Mouse (Mus musculus): ENCODE data around the gene Mtch2. TPM values are rescaled to one million over a fixed set of nuclear protein-coding genes. Genes with fewer than 3 reads are reported as not detected.

The Mtch2 gene
- polyA plus RNA-seq, 1 experiment from 2014 or later, result 209 TPM

- no peak for ATAC-seq (ENCODE audit: low FRiP score)
- Histone ChIP-seq H3K4me1 (no peaks in the 10 kb centered on the region), H3K9ac (no peak overlapping the region), H3K9me3 (replicated peaks) (no peaks in the 10 kb centered on the region), H3K36me3 (peaks cover 24% of the 10 kb centered on the region), H3K4me2 (replicated peaks) (no peak overlapping the region), H3K27ac (peak overlapping the region; percentile 48; the same call in 1 of the 2 replicates), H3K27me3 (no peaks in the 10 kb centered on the region), H3K4me3 (no peak overlapping the region)
- WGBS, result 52% methylated on average over 4 of the region's 4 CpGs
Measured at GRCm38 (mm10) chr2:90870136-90870601, 23.2 kb downstream of the Mtch2 start.

DNA sequence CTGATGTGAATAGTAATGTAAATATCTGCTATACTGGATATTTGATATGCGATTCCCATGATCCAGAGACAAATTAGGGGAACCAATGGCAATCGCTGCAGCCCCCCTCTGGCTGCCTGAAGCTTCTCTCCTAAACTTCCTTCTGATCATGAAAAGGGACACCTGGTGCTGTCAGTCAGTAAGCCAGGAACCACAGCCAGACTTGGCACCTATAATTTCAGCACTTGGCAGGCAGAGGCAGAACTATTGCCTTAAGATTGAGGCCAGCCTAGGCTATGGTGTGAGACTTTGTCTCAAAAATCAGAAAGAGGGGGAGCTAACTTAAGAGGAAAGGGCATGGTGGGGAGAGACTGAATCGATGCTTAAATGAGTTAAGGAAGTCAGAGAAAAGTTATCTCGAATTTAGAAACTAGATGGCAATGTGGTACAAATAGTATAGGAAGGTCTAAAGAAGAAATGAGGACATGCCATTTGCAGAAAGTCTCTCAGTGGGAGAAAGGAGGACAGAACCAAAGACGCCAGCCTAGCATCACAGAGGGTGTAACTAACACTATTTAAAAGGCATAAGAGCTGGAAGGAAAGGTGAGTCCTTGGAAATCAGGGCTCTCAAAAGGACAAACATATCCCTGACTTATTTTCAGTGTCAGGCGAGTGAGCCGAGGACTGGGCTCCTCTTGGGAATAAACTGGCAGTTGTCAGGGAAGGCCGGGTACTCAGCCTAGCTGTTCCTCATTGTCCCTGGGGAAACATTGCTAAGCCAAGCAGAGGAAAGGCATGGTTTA lies 24.4 kb downstream of the Mtch2 start:
- Histone ChIP-seq H3K36me3 (peaks cover 13% of the 10 kb centered on the region), H3K27me3 (no peaks in the 10 kb centered on the region), H3K9ac (no peak overlapping the region), H3K4me3 (no peak overlapping the region), H3K27ac (no peak overlapping the region), H3K4me1 (no peaks in the 10 kb centered on the region), H3K9me3 (replicated peaks) (no peaks in the 10 kb centered on the region), H3K4me2 (replicated peaks) (no peak overlapping the region)
- 68% methylated on average over 8 of the region's 8 CpGs for WGBS
- no peak for ATAC-seq (ENCODE audit: low FRiP score)

DNA sequence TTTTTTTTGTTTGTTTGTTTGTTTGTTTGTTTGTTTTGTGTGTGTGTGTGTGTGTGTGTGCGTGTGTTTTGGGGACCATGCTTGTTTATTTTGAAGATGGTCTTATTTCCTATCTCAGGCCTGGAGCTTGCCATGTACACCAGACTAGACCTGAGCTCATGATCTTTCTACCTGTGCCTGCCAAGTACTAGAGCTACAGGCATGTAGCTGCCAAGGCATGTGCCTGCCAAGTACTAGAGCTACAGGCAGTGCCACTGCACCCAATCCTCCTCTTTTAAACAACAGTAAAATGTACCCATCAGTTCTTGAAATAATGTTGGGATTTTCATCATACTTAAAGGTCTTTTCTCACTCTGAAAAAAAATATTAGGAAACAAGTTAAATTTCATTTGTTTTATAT lies 27.1 kb downstream of the Mtch2 start:
- H3K4me2 ChIP-seq (replicated peaks), result no peak overlapping the region
- H3K4me1 ChIP-seq, result no peaks in the 10 kb centered on the region
- no peaks in the 10 kb centered on the region for H3K9me3 ChIP-seq (replicated peaks)
- H3K27ac ChIP-seq, result no peak overlapping the region
- no peak overlapping the region for H3K9ac ChIP-seq
- no peaks in the 10 kb centered on the region for H3K36me3 ChIP-seq
- H3K4me3 ChIP-seq, result no peak overlapping the region
- WGBS, result 90% methylated on average over 1 of the region's 1 CpGs
- no peaks in the 10 kb centered on the region for H3K27me3 ChIP-seq
- ATAC-seq (ENCODE audit: low FRiP score), result no peak

GRCm38 (mm10) chr2:90875239-90875638 lies 28.3 kb downstream of the Mtch2 start:
- no peaks in the 10 kb centered on the region for H3K36me3 ChIP-seq
- no peak for ATAC-seq (ENCODE audit: low FRiP score)

DNA sequence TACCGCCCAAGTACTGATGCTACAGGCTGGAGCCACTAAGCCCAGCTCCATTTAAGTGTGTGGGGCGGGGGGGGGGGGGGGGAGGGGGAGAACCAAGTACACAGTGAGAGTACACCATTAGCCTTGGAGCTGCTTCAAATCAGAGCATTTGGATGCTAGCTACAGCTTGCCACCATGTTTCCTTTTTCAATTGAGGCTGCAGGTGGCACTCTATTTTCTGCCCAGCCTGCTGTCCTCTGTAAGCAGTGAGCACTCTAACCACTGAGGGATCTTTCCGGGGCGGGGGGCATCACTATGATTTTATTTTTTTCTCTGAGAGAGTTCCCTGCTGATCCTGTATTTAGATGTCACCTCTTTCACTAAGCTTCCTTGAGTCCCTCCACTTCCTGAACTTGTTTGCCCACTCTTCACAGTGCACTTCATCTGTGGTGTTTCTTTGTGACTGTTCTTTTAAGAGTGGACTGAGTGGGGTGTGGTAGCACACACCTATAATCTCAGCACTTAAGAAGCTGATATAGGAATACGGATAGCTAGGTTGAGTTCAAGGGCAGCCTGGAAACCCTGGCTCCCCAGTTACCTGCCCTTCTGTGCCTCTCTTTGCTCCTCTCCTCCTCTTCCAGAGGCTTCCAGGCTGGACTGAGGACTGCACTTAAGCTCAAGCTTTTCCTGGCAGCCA lies 30.8 kb downstream of the Mtch2 start:
- no peaks in the 10 kb centered on the region for H3K36me3 ChIP-seq
- H3K9me3 ChIP-seq (replicated peaks), result no peaks in the 10 kb centered on the region
- H3K4me1 ChIP-seq, result no peaks in the 10 kb centered on the region
- peaks cover 5% of the 10 kb centered on the region; the same call in 1 of the 2 replicates for H3K27me3 ChIP-seq
- H3K4me3 ChIP-seq, result no peak overlapping the region
- H3K27ac ChIP-seq, result no peak overlapping the region
- H3K4me2 ChIP-seq (replicated peaks), result no peak overlapping the region
- WGBS, result 82% methylated on average over 4 of the region's 5 CpGs
- no peak overlapping the region for H3K9ac ChIP-seq
- no peak for ATAC-seq (ENCODE audit: low FRiP score)

More at GRCm38 (mm10) chr2:90875239-90875638, 28.3 kb downstream of the Mtch2 start:
- Histone ChIP-seq H3K9me3 (replicated peaks) (no peaks in the 10 kb centered on the region), H3K27ac (no peak overlapping the region), H3K4me2 (replicated peaks) (no peak overlapping the region), H3K27me3 (peaks cover under 1% of the 10 kb centered on the region; the same call in 1 of the 2 replicates), H3K9ac (no peak overlapping the region), H3K4me3 (no peak overlapping the region), H3K4me1 (no peaks in the 10 kb centered on the region)
- WGBS, result 71% methylated on average over 2 of the region's 2 CpGs

DNA sequence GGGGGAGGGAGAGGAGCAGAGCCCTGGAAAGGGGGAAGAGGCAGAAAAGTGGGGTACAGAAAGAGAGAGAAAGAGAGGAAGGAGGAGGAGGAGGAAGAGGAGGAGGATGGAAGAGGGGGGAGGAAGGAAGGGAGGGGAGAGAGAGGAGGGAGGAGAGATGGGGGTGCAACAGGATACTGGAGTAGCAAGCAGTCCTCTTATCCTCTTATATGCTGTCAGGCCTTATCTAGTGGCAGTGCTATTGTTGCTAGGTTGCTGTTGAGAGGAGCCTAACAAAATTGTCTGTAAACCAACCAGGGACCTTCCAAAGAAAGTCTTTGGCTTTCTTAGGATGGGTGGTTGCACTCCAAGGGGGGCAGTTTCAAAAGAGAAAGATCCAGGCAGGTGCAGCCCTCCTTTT lies 32.5 kb downstream of the Mtch2 start:
- Histone ChIP-seq H3K4me1 (0 out of 2 replicates have a peak, but pooled peaks cover 5% of the 10 kb centered on the region), H3K4me3 (no peak overlapping the region), H3K9me3 (replicated peaks) (no peaks in the 10 kb centered on the region)

GRCm38 (mm10) chr2:90880144-90880785 lies 33.3 kb downstream of the Mtch2 start:
- Histone ChIP-seq H3K36me3 (no peaks in the 10 kb centered on the region), H3K9me3 (replicated peaks) (no peaks in the 10 kb centered on the region), H3K27ac (no peak overlapping the region), H3K4me3 (no peak overlapping the region), H3K9ac (no peak overlapping the region), H3K27me3 (peaks cover 16% of the 10 kb centered on the region), H3K4me1 (peaks cover 13% of the 10 kb centered on the region; the same call in 1 of the 2 replicates), H3K4me2 (replicated peaks) (no peak overlapping the region)
- no peak for ATAC-seq (ENCODE audit: low FRiP score)
- 27% methylated on average over 6 of the region's 6 CpGs for WGBS

More for the DNA sequence above, 32.5 kb downstream of the Mtch2 start:
- no peaks in the 10 kb centered on the region for H3K36me3 ChIP-seq
- H3K4me2 ChIP-seq (replicated peaks), result no peak overlapping the region
- H3K27me3 ChIP-seq, result peaks cover 7% of the 10 kb centered on the region
- no peak for ATAC-seq (ENCODE audit: low FRiP score)
- no peak overlapping the region for H3K27ac ChIP-seq
- no peak overlapping the region for H3K9ac ChIP-seq

GRCm38 (mm10) chr2:90881824-90882223 lies 34.9 kb downstream of the Mtch2 start:
- Histone ChIP-seq H3K36me3 (no peaks in the 10 kb centered on the region), H3K27me3 (peaks cover 31% of the 10 kb centered on the region), H3K9ac (no peak overlapping the region), H3K4me1 (peaks cover 19% of the 10 kb centered on the region; the same call in 1 of the 2 replicates), H3K4me3 (no peak overlapping the region), H3K4me2 (replicated peaks) (no peak overlapping the region), H3K9me3 (replicated peaks) (no peaks in the 10 kb centered on the region), H3K27ac (no peak overlapping the region)
- 66% methylated on average over 2 of the region's 2 CpGs for WGBS
- no peak for ATAC-seq (ENCODE audit: low FRiP score)

- WGBS, result under 1% methylated on average over 45 of the region's 45 CpGs
- peak within 1 kb of the TSS; percentile 85 for H3K9ac ChIP-seq
- peak within 1 kb of the TSS; percentile 63 for H3K4me3 ChIP-seq
- peak within 1 kb of the TSS; percentile 94 for H3K4me2 ChIP-seq (replicated peaks)
- peak; percentile 82 for ATAC-seq (ENCODE audit: low FRiP score)
- peaks cover 33% of the 10 kb centered on the region for H3K4me1 ChIP-seq
- H3K9me3 ChIP-seq (replicated peaks), result no peaks in the 10 kb centered on the region
- H3K36me3 ChIP-seq, result no peaks in the 10 kb centered on the region
- H3K27me3 ChIP-seq, result peaks cover 65% of the 10 kb centered on the region
- peak within 1 kb of the TSS; percentile 83 for H3K27ac ChIP-seq
Measured at GRCm38 (mm10) chr2:90885218-90886041, 38.5 kb downstream of the Mtch2 start, which contains the start of gene C1qtnf4. Gene C1qtnf4 (plus strand): TSS chr2:90885860.

GRCm38 (mm10) chr2:90886436-90886835 lies 39.5 kb downstream of the Mtch2 start:
- no peak for ATAC-seq (ENCODE audit: low FRiP score)
- Histone ChIP-seq H3K27ac (peak overlapping the region; percentile 83), H3K9ac (peak overlapping the region; percentile 85), H3K27me3 (peaks cover 72% of the 10 kb centered on the region), H3K4me3 (peak overlapping the region; percentile 63), H3K36me3 (no peaks in the 10 kb centered on the region), H3K4me1 (peaks cover 33% of the 10 kb centered on the region), H3K4me2 (replicated peaks) (peak overlapping the region; percentile 94), H3K9me3 (replicated peaks) (no peaks in the 10 kb centered on the region)
- 18% methylated on average over 6 of the region's 6 CpGs for WGBS

GRCm38 (mm10) chr2:90887627-90888026 lies 40.7 kb downstream of the Mtch2 start:
- no peak for ATAC-seq (ENCODE audit: low FRiP score)
- Histone ChIP-seq H3K27me3 (peaks cover 80% of the 10 kb centered on the region), H3K27ac (no peak overlapping the region), H3K9ac (peak overlapping the region; percentile 85; the same call in 1 of the 2 replicates), H3K4me3 (peak overlapping the region; percentile 63), H3K4me2 (replicated peaks) (peak overlapping the region; percentile 94), H3K36me3 (peaks cover 9% of the 10 kb centered on the region; the same call in 1 of the 2 replicates), H3K4me1 (peaks cover 33% of the 10 kb centered on the region), H3K9me3 (replicated peaks) (no peaks in the 10 kb centered on the region)
- 72% methylated on average over 5 of the region's 5 CpGs for WGBS

Data from hindbrain, embryonic 12.5 days (tissue).